Mouse (Mus musculus): ENCODE results near the gene Sdccag8. TPM values are rescaled to one million over a fixed set of nuclear protein-coding genes. Genes with fewer than 3 reads are reported as not detected.

Gene Sdccag8
- 14.0 and 15.4 TPM in 2 replicates for polyA plus RNA-seq (2015; fragmentation: Nextera tagmentation; extraction: Ambion mirVana)

DNA sequence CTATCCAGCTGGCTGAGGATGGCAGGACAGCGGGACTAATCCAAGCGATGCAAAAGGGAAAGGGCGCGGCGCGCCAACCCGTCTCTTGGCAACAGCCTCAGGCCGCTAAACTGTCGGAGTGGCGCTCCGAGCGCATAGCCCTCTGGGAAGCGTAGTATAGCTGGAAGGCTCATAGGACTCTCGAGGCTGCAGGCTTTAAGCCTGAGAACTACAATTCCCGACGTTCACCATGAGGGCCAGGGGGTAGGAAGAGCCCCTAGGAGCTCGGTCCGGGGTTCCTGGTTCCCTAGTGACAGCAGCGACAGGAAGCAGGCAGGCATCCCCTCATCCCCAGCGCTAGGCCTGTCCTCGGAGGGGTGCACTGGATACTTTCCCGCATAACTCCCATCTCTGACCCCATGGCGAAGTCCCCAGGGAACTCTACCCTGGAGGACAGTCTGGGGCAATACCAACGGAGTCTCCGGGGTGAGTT is at the start of gene Sdccag8:
TSS of gene Sdccag8 (plus strand) at position 70 of the 472 bp plus-strand sequence.

DNA sequence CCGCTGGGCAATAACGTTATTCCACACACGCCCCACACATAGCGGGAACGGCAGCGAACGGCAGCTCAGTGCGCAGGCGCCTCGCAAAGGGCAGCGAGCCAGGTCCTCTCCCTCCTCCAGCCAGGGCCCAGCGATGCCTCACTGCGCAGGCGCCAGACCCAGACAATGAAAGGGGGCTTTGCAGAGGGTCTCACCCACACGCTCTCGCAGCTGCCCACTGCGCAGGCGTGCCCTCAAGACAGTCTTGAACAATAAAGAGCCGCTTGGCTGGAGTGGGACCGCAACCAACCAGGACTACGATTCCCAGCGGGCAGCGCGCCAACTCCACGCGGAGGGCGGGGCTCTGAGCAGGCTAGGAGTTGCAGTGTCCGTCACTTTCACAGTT is 432 bp upstream of the Sdccag8 start, which contains the start of gene Cep170:
TSS of gene Cep170 (minus strand) at position 32 of the 385 bp plus-strand sequence.

Small RNA genes lying within 50 kb of the gene (microRNA-seq; reads per million reads assigned to microRNA genes)
- not detected for gene Gm25993 (ENCODE audit: borderline replicate concordance, insufficient number of aligned reads)
- gene Mir350 (ENCODE audit: borderline replicate concordance, insufficient number of aligned reads) = 94.9 reads per million, percentile 43 among the genes with 10 or more reads in this experiment

Other genes starting within 250 kb of the Sdccag8 start
- 12.1 and 14.9 TPM in 2 replicates for gene Cep170, start 593 bp upstream of the Sdccag8 start, polyA plus RNA-seq (2015; fragmentation: Nextera tagmentation; extraction: Ambion mirVana)